Mouse (Mus musculus): ENCODE results near the gene Krtap3-1. TPM values are rescaled to one million over a fixed set of nuclear protein-coding genes. Genes with fewer than 3 reads are reported as not detected.

The Krtap3-1 gene
- polyA plus RNA-seq, 1 experiment, result not detected

- no peak for DNase-seq (ENCODE audit: low read depth)
These were observed 45.1 kb downstream of the Krtap3-1 start, which contains the start of gene Krt39 for GRCm38 (mm10) chr11:99521288-99521860. Krt39 (minus strand) TSS chr11:99521338.

Other genes with a start within 250 kb of the Krtap3-1 start
- gene Krt25, start 243.7 kb downstream of the Krtap3-1 start, polyA plus RNA-seq (2012; rRNA removed), result not detected in 2 replicates
- not detected in 2 replicates for gene Krt26, start 228.7 kb downstream of the Krtap3-1 start, polyA plus RNA-seq (2012; rRNA removed)
- gene Krt27, start 215.5 kb downstream of the Krtap3-1 start, polyA plus RNA-seq (2012; rRNA removed), result not detected in 2 replicates
- not detected in 2 replicates for gene Krt28, start 191.7 kb downstream of the Krtap3-1 start, polyA plus RNA-seq (2012; rRNA removed)
- gene Krt10, start 177.3 kb downstream of the Krtap3-1 start, polyA plus RNA-seq (2012; rRNA removed), result 0.93 and 1.2 TPM in 2 replicates
- not detected in 2 replicates for gene Krt12, start 144.4 kb downstream of the Krtap3-1 start, polyA plus RNA-seq (2012; rRNA removed)
- 0.30 and 0.61 TPM in 2 replicates for gene Krt20, start 128.5 kb downstream of the Krtap3-1 start, polyA plus RNA-seq (2012; rRNA removed)
- gene Krt23, start 73.5 kb downstream of the Krtap3-1 start, polyA plus RNA-seq (2012; rRNA removed), result 20.2 and 32.9 TPM in 2 replicates
- not detected in 2 replicates for gene Krt39, start 45.3 kb downstream of the Krtap3-1 start, polyA plus RNA-seq (2012; rRNA removed)
- not detected in 2 replicates for gene Krt40, start 23.5 kb downstream of the Krtap3-1 start, polyA plus RNA-seq (2012; rRNA removed)
- 0.66 and 1.0 TPM in 2 replicates for gene Krtap3-3, start 15.8 kb downstream of the Krtap3-1 start, polyA plus RNA-seq (2012; rRNA removed)
- not detected in 2 replicates for gene Krtap3-2, start 9.8 kb downstream of the Krtap3-1 start, polyA plus RNA-seq (2012; rRNA removed)
- gene Gm11939, start 7.2 kb downstream of the Krtap3-1 start, polyA plus RNA-seq (2012; rRNA removed), result not detected in 2 replicates
- not detected in 2 replicates for gene Krtap1-5, start 14.4 kb upstream of the Krtap3-1 start, polyA plus RNA-seq (2012; rRNA removed)
- gene Krtap1-4, start 17.0 kb upstream of the Krtap3-1 start, polyA plus RNA-seq (2012; rRNA removed), result not detected in 2 replicates
- not detected in 2 replicates for gene Krtap1-3, start 24.7 kb upstream of the Krtap3-1 start, polyA plus RNA-seq (2012; rRNA removed)
- gene Krtap9-3, start 31.5 kb upstream of the Krtap3-1 start, polyA plus RNA-seq (2012; rRNA removed), result not detected in 2 replicates
- not detected in 2 replicates for gene Gm11938, start 36.7 kb upstream of the Krtap3-1 start, polyA plus RNA-seq (2012; rRNA removed)
- gene Gm11937, start 43.6 kb upstream of the Krtap3-1 start, polyA plus RNA-seq (2012; rRNA removed), result not detected in 2 replicates
- gene Krtap2-4, start 48.2 kb upstream of the Krtap3-1 start, polyA plus RNA-seq (2012; rRNA removed), result not detected in 2 replicates
- not detected in 2 replicates for gene Gm11562, start 53.8 kb upstream of the Krtap3-1 start, polyA plus RNA-seq (2012; rRNA removed)
- gene Krtap4-1, start 61.6 kb upstream of the Krtap3-1 start, polyA plus RNA-seq (2012; rRNA removed), result not detected in 2 replicates
- gene Krtap4-2, start 68.5 kb upstream of the Krtap3-1 start, polyA plus RNA-seq (2012; rRNA removed), result not detected in 2 replicates
- not detected in 2 replicates for gene Krtap4-7, start 77.5 kb upstream of the Krtap3-1 start, polyA plus RNA-seq (2012; rRNA removed)
- not detected in 2 replicates for gene Gm11555, start 83.6 kb upstream of the Krtap3-1 start, polyA plus RNA-seq (2012; rRNA removed)
- not detected in 2 replicates for gene Gm11563, start 92.3 kb upstream of the Krtap3-1 start, polyA plus RNA-seq (2012; rRNA removed)
- gene Krtap4-6, start 99.3 kb upstream of the Krtap3-1 start, polyA plus RNA-seq (2012; rRNA removed), result not detected in 2 replicates
- not detected in 2 replicates for gene Gm14190, start 124.1 kb upstream of the Krtap3-1 start, polyA plus RNA-seq (2012; rRNA removed)
- gene Gm14180, start 167.7 kb upstream of the Krtap3-1 start, polyA plus RNA-seq (2012; rRNA removed), result not detected in 2 replicates
- not detected in 2 replicates for gene Gm11595, start 206.3 kb upstream of the Krtap3-1 start, polyA plus RNA-seq (2012; rRNA removed)
- not detected in 2 replicates for gene Krtap4-8, start 214.1 kb upstream of the Krtap3-1 start, polyA plus RNA-seq (2012; rRNA removed)
- not detected in 2 replicates for gene Krtap4-9, start 218.6 kb upstream of the Krtap3-1 start, polyA plus RNA-seq (2012; rRNA removed)
- gene Gm11596, start 226.8 kb upstream of the Krtap3-1 start, polyA plus RNA-seq (2012; rRNA removed), result not detected in 2 replicates
- gene Gm11569, start 232.3 kb upstream of the Krtap3-1 start, polyA plus RNA-seq (2012; rRNA removed), result not detected in 2 replicates
- not detected in 2 replicates for gene Gm11554, start 237.8 kb upstream of the Krtap3-1 start, polyA plus RNA-seq (2012; rRNA removed)
- not detected in 2 replicates for gene Krtap4-13, start 243.3 kb upstream of the Krtap3-1 start, polyA plus RNA-seq (2012; rRNA removed)
- gene Gm11564, start 249.0 kb upstream of the Krtap3-1 start, polyA plus RNA-seq (2012; rRNA removed), result not detected in 2 replicates

All from gonadal fat pad, adult 2 months (tissue).